Mouse (Mus musculus): ENCODE measurements around the gene Olfr1535. TPM values are rescaled to one million over a fixed set of nuclear protein-coding genes. Genes with fewer than 3 reads are reported as not detected.

Olfr1535 gene
- not detected in 2 replicates for polyA plus RNA-seq (2012; rRNA removed)

- no peaks in the 10 kb centered on the region for H3K27me3 ChIP-seq (ENCODE audit: control insufficient read depth, insufficient read depth, low read length)
- no peaks in the 10 kb centered on the region for H3K4me1 ChIP-seq (ENCODE audit: control insufficient read depth, insufficient read depth, insufficient read length, low read length)
- WGBS: 54% methylated on average over 1 of the region's 1 CpGs
- TF ChIP-seq POLR2A (IDR thresholded peaks at IDR 0.05; ENCODE audit: low read depth, low read length) (no peak), CTCF (IDR thresholded peaks at IDR 0.05; ENCODE audit: extremely low read depth, insufficient read length, insufficient replicate concordance, low read depth, low read length) (no peak)
- no peaks in the 10 kb centered on the region for H3K36me3 ChIP-seq (ENCODE audit: control insufficient read depth, insufficient read depth, low read length)
- no peak within 1 kb of the TSS for H3K4me3 ChIP-seq (ENCODE audit: low read depth, low read length)
- H3K27ac ChIP-seq (ENCODE audit: insufficient read depth, low read depth, low read length): no peak within 1 kb of the TSS
These were observed at the start of gene Olfr1535 for GRCm38 (mm10) chr13:21559793-21560192. TSS of gene Olfr1535 (minus strand) at chr13:21559893.

- WGBS: 58% methylated on average over 2 of the region's 2 CpGs
- TF ChIP-seq POLR2A (IDR thresholded peaks at IDR 0.05; ENCODE audit: low read depth, low read length) (no peak), CTCF (IDR thresholded peaks at IDR 0.05; ENCODE audit: extremely low read depth, insufficient read length, insufficient replicate concordance, low read depth, low read length) (no peak)
- H3K27ac ChIP-seq (ENCODE audit: insufficient read depth, low read depth, low read length): no peak overlapping the region
- no peaks in the 10 kb centered on the region for H3K4me1 ChIP-seq (ENCODE audit: control insufficient read depth, insufficient read depth, insufficient read length, low read length)
- H3K27me3 ChIP-seq (ENCODE audit: control insufficient read depth, insufficient read depth, low read length): no peaks in the 10 kb centered on the region
- no peak overlapping the region for H3K4me3 ChIP-seq (ENCODE audit: low read depth, low read length)
- H3K36me3 ChIP-seq (ENCODE audit: control insufficient read depth, insufficient read depth, low read length): no peaks in the 10 kb centered on the region
These were observed 31.9 kb upstream of the Olfr1535 start for GRCm38 (mm10) chr13:21591618-21592017.

- H3K4me1 ChIP-seq (ENCODE audit: control insufficient read depth, insufficient read depth, insufficient read length, low read length): no peaks in the 10 kb centered on the region
- WGBS: 83% methylated on average over 2 of the region's 2 CpGs
These were observed 22.0 kb upstream of the Olfr1535 start, which contains the start of gene Olfr1364 for GRCm38 (mm10) chr13:21581659-21582058. TSS of gene Olfr1364 (minus strand) at chr13:21581759.

GRCm38 (mm10) chr13:21550416-21551110 lies 9.1 kb downstream of the Olfr1535 start:
- Histone ChIP-seq H3K27ac (ENCODE audit: insufficient read depth, low read depth, low read length) (no peak overlapping the region), H3K27me3 (ENCODE audit: control insufficient read depth, insufficient read depth, low read length) (no peaks in the 10 kb centered on the region), H3K4me1 (ENCODE audit: control insufficient read depth, insufficient read depth, insufficient read length, low read length) (no peaks in the 10 kb centered on the region), H3K36me3 (ENCODE audit: control insufficient read depth, insufficient read depth, low read length) (no peaks in the 10 kb centered on the region), H3K4me3 (ENCODE audit: low read depth, low read length) (no peak overlapping the region)
- WGBS: 14% methylated on average over 3 of the region's 3 CpGs
- no peak for TF ChIP-seq POLR2A (IDR thresholded peaks at IDR 0.05; ENCODE audit: low read depth, low read length)
- no peak for TF ChIP-seq CTCF (IDR thresholded peaks at IDR 0.05; ENCODE audit: extremely low read depth, insufficient read length, insufficient replicate concordance, low read depth, low read length)

More at GRCm38 (mm10) chr13:21581659-21582058, 22.0 kb upstream of the Olfr1535 start, which contains the start of gene Olfr1364:
- Histone ChIP-seq H3K27ac (ENCODE audit: insufficient read depth, low read depth, low read length) (no peak within 1 kb of the TSS), H3K4me3 (ENCODE audit: low read depth, low read length) (no peak within 1 kb of the TSS), H3K27me3 (ENCODE audit: control insufficient read depth, insufficient read depth, low read length) (no peaks in the 10 kb centered on the region), H3K36me3 (ENCODE audit: control insufficient read depth, insufficient read depth, low read length) (no peaks in the 10 kb centered on the region)
- no peak for TF ChIP-seq CTCF (IDR thresholded peaks at IDR 0.05; ENCODE audit: extremely low read depth, insufficient read length, insufficient replicate concordance, low read depth, low read length)
- no peak for TF ChIP-seq POLR2A (IDR thresholded peaks at IDR 0.05; ENCODE audit: low read depth, low read length)

GRCm38 (mm10) chr13:21549487-21549886 lies 10.2 kb downstream of the Olfr1535 start:
- Histone ChIP-seq H3K4me3 (ENCODE audit: low read depth, low read length) (no peak overlapping the region), H3K4me1 (ENCODE audit: control insufficient read depth, insufficient read depth, insufficient read length, low read length) (no peaks in the 10 kb centered on the region), H3K27ac (ENCODE audit: insufficient read depth, low read depth, low read length) (no peak overlapping the region), H3K27me3 (ENCODE audit: control insufficient read depth, insufficient read depth, low read length) (no peaks in the 10 kb centered on the region), H3K36me3 (ENCODE audit: control insufficient read depth, insufficient read depth, low read length) (no peaks in the 10 kb centered on the region)
- TF ChIP-seq CTCF (IDR thresholded peaks at IDR 0.05; ENCODE audit: extremely low read depth, insufficient read length, insufficient replicate concordance, low read depth, low read length): no peak
- TF ChIP-seq POLR2A (IDR thresholded peaks at IDR 0.05; ENCODE audit: low read depth, low read length): no peak
- 90% methylated on average over 3 of the region's 3 CpGs for WGBS

GRCm38 (mm10) chr13:21542708-21543107 lies 17.0 kb downstream of the Olfr1535 start, which contains the start of gene Olfr1366:
TSS of gene Olfr1366 (minus strand) at chr13:21542808.
- Histone ChIP-seq H3K27me3 (ENCODE audit: control insufficient read depth, insufficient read depth, low read length) (no peaks in the 10 kb centered on the region; the same call in 1 of the 2 replicates), H3K4me3 (ENCODE audit: low read depth, low read length) (no peak within 1 kb of the TSS), H3K36me3 (ENCODE audit: control insufficient read depth, insufficient read depth, low read length) (no peaks in the 10 kb centered on the region), H3K4me1 (ENCODE audit: control insufficient read depth, insufficient read depth, insufficient read length, low read length) (no peaks in the 10 kb centered on the region), H3K27ac (ENCODE audit: insufficient read depth, low read depth, low read length) (no peak within 1 kb of the TSS)
- TF ChIP-seq POLR2A (IDR thresholded peaks at IDR 0.05; ENCODE audit: low read depth, low read length) (no peak), CTCF (IDR thresholded peaks at IDR 0.05; ENCODE audit: extremely low read depth, insufficient read length, insufficient replicate concordance, low read depth, low read length) (no peak)
- WGBS: 56% methylated on average over 1 of the region's 1 CpGs

- Histone ChIP-seq H3K27me3 (ENCODE audit: control insufficient read depth, insufficient read depth, low read length) (no peaks in the 10 kb centered on the region), H3K27ac (ENCODE audit: insufficient read depth, low read depth, low read length) (no peak within 1 kb of the TSS), H3K36me3 (ENCODE audit: control insufficient read depth, insufficient read depth, low read length) (peaks cover 3% of the 10 kb centered on the region), H3K4me1 (ENCODE audit: control insufficient read depth, insufficient read depth, insufficient read length, low read length) (no peaks in the 10 kb centered on the region), H3K4me3 (ENCODE audit: low read depth, low read length) (peak within 1 kb of the TSS; percentile 89)
- under 1% methylated on average over 39 of the region's 39 CpGs for WGBS
- TF ChIP-seq CTCF (IDR thresholded peaks at IDR 0.05; ENCODE audit: extremely low read depth, insufficient read length, insufficient replicate concordance, low read depth, low read length) (no peak), POLR2A (IDR thresholded peaks at IDR 0.05; ENCODE audit: low read depth, low read length) (peak; percentile 71)
These were observed 28.9 kb downstream of the Olfr1535 start, which contains the start of gene Zkscan8 for GRCm38 (mm10) chr13:21530781-21531201. TSS of gene Zkscan8 (minus strand) at chr13:21531120.

Data from small intestine, adult 2 months (tissue).